Mouse (Mus musculus): ENCODE data around the gene Esyt2.
A peak's percentile ranks its signal among the peaks of the same experiment; 100 is the strongest.

DNA sequence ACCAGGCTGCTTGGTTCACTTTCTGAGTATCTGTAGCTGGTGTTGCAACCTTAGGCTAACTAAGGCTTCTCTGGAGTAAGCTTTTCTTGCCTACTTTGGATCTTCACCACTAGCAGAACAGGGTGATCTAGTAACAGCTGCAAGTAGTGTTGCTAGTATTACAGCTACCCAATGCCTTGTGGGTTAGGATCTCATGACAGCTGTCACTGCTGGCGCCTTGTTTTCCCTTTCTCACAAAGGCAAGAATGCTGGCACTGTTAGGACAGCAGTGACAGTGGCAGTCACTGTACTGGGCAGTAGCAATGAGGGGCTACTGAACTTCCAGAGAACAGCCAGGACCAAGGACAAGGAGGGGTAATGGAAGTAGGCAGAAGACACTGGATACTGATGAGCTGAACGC is 114.3 kb downstream of the Esyt2 start:
- peak; percentile 52 to 91 (median 85) for TF ChIP-seq MYOD1 (IDR thresholded peaks at IDR 0.05; ENCODE audit: control insufficient read depth in 1 of 3, insufficient read length in 2 of 3, low read depth in 2 of 3)
- no peak for TF ChIP-seq SRF (IDR thresholded peaks at IDR 0.05; ENCODE audit: control insufficient read depth, insufficient read length, low read depth)

Data from myocyte (in vitro differentiated cells).